Mouse (Mus musculus) ES-Bruce4 (cell line): ENCODE measurements around the gene Hand2.

Experiments used
- CTCF ChIP-seq: IDR thresholded peaks from one replicate; pipeline ENCODE4 v1.8.1; 2011; ENCODE audit warnings: low read depth, low read length
- POLR2A ChIP-seq: IDR thresholded peaks from one replicate; pipeline ENCODE4 v1.8.1; 2011; ENCODE audit warnings: low read length; ENCODE audit not compliant: insufficient read depth

DNA sequence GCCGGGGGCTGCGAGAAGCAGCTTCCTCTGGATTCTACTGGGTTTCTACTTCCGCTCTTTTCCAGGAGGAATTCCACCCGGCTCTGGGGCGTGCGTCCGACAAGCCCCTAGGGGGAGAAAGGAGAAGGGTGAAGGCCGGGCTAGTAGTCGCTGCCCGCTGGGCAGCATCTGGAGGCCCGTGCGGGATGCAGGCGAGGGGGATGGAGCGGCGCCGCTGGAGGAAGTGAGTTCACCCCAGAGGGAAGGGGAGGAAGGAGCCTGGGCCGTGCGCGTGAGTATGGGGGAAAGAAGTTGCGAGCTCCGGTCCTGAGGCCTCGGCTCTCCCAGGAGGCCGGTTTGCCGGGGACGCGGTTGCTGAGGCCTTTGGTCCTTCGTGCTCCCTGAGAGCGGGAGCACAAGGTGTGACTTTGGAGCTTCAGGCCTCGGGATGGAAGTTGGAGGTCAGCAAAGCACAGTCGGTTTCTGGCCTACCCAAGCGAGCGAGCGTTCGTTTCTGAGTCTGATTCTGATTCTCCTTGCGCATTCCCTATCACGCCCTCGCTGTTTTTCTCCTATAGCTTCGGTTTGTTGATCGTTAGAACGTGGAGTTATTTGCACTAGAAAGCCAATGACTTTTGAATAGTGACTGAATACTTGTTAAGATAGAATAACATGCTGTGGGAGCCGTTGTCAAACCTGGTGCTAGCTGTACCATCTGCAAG is 20.2 kb downstream of the Hand2 start:
- TF ChIP-seq POLR2A (no peak), CTCF (no peak)
